ENCODE assay signal across 22 mouse cellular contexts in genomic region chr2:173079766-173080549, GRCm38 (mm10). TPM values are rescaled to one million over a fixed set of nuclear protein-coding genes. Genes with fewer than 3 reads are reported as not detected.
DNase-seq lines count a peak whose midpoint lies in the region; ATAC-seq and TF ChIP-seq lines count a peak whose summit lies in the region.
"Had no signal": no experiment of that assay in that cellular context is flagged by ENCODE, and none has a peak within 500 bp of the region (broad histone marks: within the 10 kb centered on the region; RNA-seq: fewer than 3 reads in every experiment).

No protein-coding gene starts in this region.

- H3K79me2 ChIP-seq in myocyte (ENCODE audit: control insufficient read depth, insufficient read depth), result no peaks in the 10 kb centered on the region

- WGBS in heart, embryonic 11.5 days (ENCODE audit: insufficient replicate concordance), result 44% methylated on average over 10 of the region's 10 CpGs
- WGBS in hindbrain, embryonic 11.5 days, result 66% methylated on average over 10 of the region's 10 CpGs
- 61% methylated on average over 10 of the region's 10 CpGs for WGBS in hindbrain, embryonic 13.5 days
- WGBS in neural tube, embryonic 11.5 days, result 69% methylated on average over 10 of the region's 10 CpGs
- WGBS in neural tube, embryonic 15.5 days, result 63% methylated on average over 10 of the region's 10 CpGs

- no peak for DNase-seq in heart, postnatal 4 days
- no peak for DNase-seq in hindbrain, embryonic 11.5 days (ENCODE audit: low spot score)
- peak; percentile 7 for DNase-seq in neural tube, embryonic 11.5 days (ENCODE audit: low spot score)
- DNase-seq in right cerebral cortex, adult 2 months (ENCODE audit: low spot score in 2 of 2), result no peak

- H3K27me3 ChIP-seq in heart, embryonic 11.5 days (ENCODE audit: control insufficient read depth, insufficient read depth, low read length), result no peaks in the 10 kb centered on the region
- no peaks in the 10 kb centered on the region for H3K27me3 ChIP-seq in hindbrain, embryonic 11.5 days (ENCODE audit: control insufficient read depth, insufficient read depth, low read length)
- H3K27me3 ChIP-seq in hindbrain, embryonic 13.5 days, result 0 out of 2 replicates have a peak, but pooled peaks cover 22% of the 10 kb centered on the region
- no peaks in the 10 kb centered on the region for H3K27me3 ChIP-seq in neural tube, embryonic 11.5 days (ENCODE audit: control insufficient read depth, insufficient read depth, low read length)
- H3K27me3 ChIP-seq in neural tube, embryonic 15.5 days (replicated peaks), result peaks cover 4% of the 10 kb centered on the region; the same call in 1 of the 2 replicates
- peaks cover 14% of the 10 kb centered on the region for H3K27me3 ChIP-seq in myocyte (ENCODE audit: control insufficient read depth, insufficient read depth, insufficient read length)
- H3K27me3 ChIP-seq: embryonic facial prominence, embryonic 13.5 days; limb, embryonic 12.5 days; liver, embryonic 12.5 days; lung, embryonic 15.5 days; Patski; stomach, embryonic 15.5 days had no signal

- no peaks in the 10 kb centered on the region for H3K9me3 ChIP-seq in heart, embryonic 11.5 days (replicated peaks; ENCODE audit: control insufficient read depth, low read length)
- no peaks in the 10 kb centered on the region for H3K9me3 ChIP-seq in hindbrain, embryonic 11.5 days (ENCODE audit: control insufficient read depth, low read length)
- no peaks in the 10 kb centered on the region for H3K9me3 ChIP-seq in hindbrain, embryonic 13.5 days
- no peaks in the 10 kb centered on the region for H3K9me3 ChIP-seq in neural tube, embryonic 11.5 days (ENCODE audit: control insufficient read depth, low read length)
- H3K9me3 ChIP-seq in neural tube, embryonic 15.5 days (replicated peaks), result no peaks in the 10 kb centered on the region
- H3K9me3 ChIP-seq: embryonic facial prominence, embryonic 13.5 days; limb, embryonic 12.5 days; liver, embryonic 12.5 days; lung, embryonic 15.5 days; stomach, embryonic 15.5 days had no signal

- ATAC-seq in heart, embryonic 11.5 days (replicated peaks; ENCODE audit: insufficient number of reproducible peaks, low FRiP score, low TSS enrichment), result no peak
- ATAC-seq in hindbrain, embryonic 11.5 days (ENCODE audit: low FRiP score), result peak; percentile 2; the same call in 1 of the 2 replicates
- ATAC-seq in hindbrain, embryonic 13.5 days (ENCODE audit: low FRiP score), result no peak
- ATAC-seq in neural tube, embryonic 11.5 days (ENCODE audit: insufficient read depth, low FRiP score, low TSS enrichment), result no peak
- no peak for ATAC-seq in neural tube, embryonic 15.5 days (ENCODE audit: low FRiP score)

- H3K36me3 ChIP-seq in heart, embryonic 11.5 days (ENCODE audit: control insufficient read depth, insufficient read depth, low read length), result no peaks in the 10 kb centered on the region
- H3K36me3 ChIP-seq in hindbrain, embryonic 11.5 days (ENCODE audit: control insufficient read depth, insufficient read depth, low read length), result no peaks in the 10 kb centered on the region
- H3K36me3 ChIP-seq in hindbrain, embryonic 13.5 days, result no peaks in the 10 kb centered on the region
- no peaks in the 10 kb centered on the region for H3K36me3 ChIP-seq in neural tube, embryonic 11.5 days (ENCODE audit: control insufficient read depth, insufficient read depth, low read length)
- no peaks in the 10 kb centered on the region for H3K36me3 ChIP-seq in neural tube, embryonic 15.5 days
- H3K36me3 ChIP-seq in myocyte (ENCODE audit: control insufficient read depth, insufficient read depth), result no peaks in the 10 kb centered on the region
- H3K36me3 ChIP-seq: embryonic facial prominence, embryonic 13.5 days; limb, embryonic 12.5 days; liver, embryonic 12.5 days; lung, embryonic 15.5 days; stomach, embryonic 15.5 days had no signal

- H3ac ChIP-seq in myocyte (ENCODE audit: control insufficient read depth, insufficient read length), result no peak overlapping the region

- H3K27ac ChIP-seq in heart, embryonic 11.5 days (ENCODE audit: low read depth, low read length), result peak overlapping the region; percentile 76
- H3K27ac ChIP-seq in hindbrain, embryonic 11.5 days (ENCODE audit: low read depth, low read length), result no peak overlapping the region
- no peak overlapping the region for H3K27ac ChIP-seq in hindbrain, embryonic 13.5 days
- H3K27ac ChIP-seq in neural tube, embryonic 11.5 days (ENCODE audit: low read depth, low read length), result no peak overlapping the region
- no peak overlapping the region for H3K27ac ChIP-seq in neural tube, embryonic 15.5 days (replicated peaks)
- H3K27ac ChIP-seq: embryonic facial prominence, embryonic 13.5 days; hindbrain, postnatal 0 days; limb, embryonic 12.5 days; liver, embryonic 12.5 days; lung, embryonic 15.5 days; stomach, embryonic 15.5 days had no signal

- TF ChIP-seq POLR2A in myocyte (IDR thresholded peaks at IDR 0.05; ENCODE audit: insufficient read length, low read depth), result no peak

- H3K4me3 ChIP-seq in heart, embryonic 11.5 days (ENCODE audit: low read depth, low read length), result no peak overlapping the region
- no peak overlapping the region for H3K4me3 ChIP-seq in hindbrain, embryonic 11.5 days (ENCODE audit: low read depth, low read length)
- no peak overlapping the region for H3K4me3 ChIP-seq in hindbrain, embryonic 13.5 days
- no peak overlapping the region for H3K4me3 ChIP-seq in neural tube, embryonic 11.5 days (ENCODE audit: low read depth, low read length)
- no peak overlapping the region for H3K4me3 ChIP-seq in neural tube, embryonic 15.5 days (replicated peaks)
- no peak overlapping the region for H3K4me3 ChIP-seq in myocyte
- H3K4me3 ChIP-seq: embryonic facial prominence, embryonic 13.5 days; limb, embryonic 12.5 days; liver, embryonic 12.5 days; lung, embryonic 15.5 days; stomach, embryonic 15.5 days had no signal

- no peak overlapping the region; the same call in 1 of the 2 replicates for H3K4me2 ChIP-seq in heart, embryonic 11.5 days
- no peak overlapping the region for H3K4me2 ChIP-seq in hindbrain, embryonic 11.5 days (replicated peaks; ENCODE audit: low read depth, low read length)
- no peak overlapping the region for H3K4me2 ChIP-seq in hindbrain, embryonic 13.5 days
- H3K4me2 ChIP-seq in neural tube, embryonic 11.5 days (ENCODE audit: low read depth), result no peak overlapping the region
- H3K4me2 ChIP-seq in neural tube, embryonic 15.5 days, result no peak overlapping the region
- peak overlapping the region; percentile 38 for H3K4me2 ChIP-seq in myocyte (ENCODE audit: low read depth)
- H3K4me2 ChIP-seq: embryonic facial prominence, embryonic 13.5 days; limb, embryonic 12.5 days; liver, embryonic 12.5 days; lung, embryonic 15.5 days; midbrain, embryonic 11.5 days; stomach, embryonic 15.5 days had no signal

- peaks cover 26% of the 10 kb centered on the region for H3K4me1 ChIP-seq in heart, embryonic 11.5 days (ENCODE audit: control insufficient read depth, insufficient read depth, low read length)
- H3K4me1 ChIP-seq in hindbrain, embryonic 11.5 days (replicated peaks; ENCODE audit: control insufficient read depth, insufficient read depth, low read length), result no peaks in the 10 kb centered on the region
- peaks cover 9% of the 10 kb centered on the region; the same call in 1 of the 2 replicates for H3K4me1 ChIP-seq in hindbrain, embryonic 13.5 days (replicated peaks)
- H3K4me1 ChIP-seq in neural tube, embryonic 11.5 days (ENCODE audit: control insufficient read depth, insufficient read depth, low read length), result no peaks in the 10 kb centered on the region
- no peaks in the 10 kb centered on the region for H3K4me1 ChIP-seq in neural tube, embryonic 15.5 days
- H3K4me1 ChIP-seq: stomach, embryonic 15.5 days had no signal

- H3K9ac ChIP-seq in heart, embryonic 11.5 days (ENCODE audit: low read depth, low read length), result peak overlapping the region; percentile 23; the same call in 1 of the 2 replicates
- no peak overlapping the region for H3K9ac ChIP-seq in hindbrain, embryonic 11.5 days (ENCODE audit: low read depth, low read length)
- no peak overlapping the region for H3K9ac ChIP-seq in hindbrain, embryonic 13.5 days
- H3K9ac ChIP-seq in neural tube, embryonic 11.5 days (ENCODE audit: low read length), result no peak overlapping the region
- no peak overlapping the region for H3K9ac ChIP-seq in neural tube, embryonic 15.5 days (replicated peaks)
- H3K9ac ChIP-seq: embryonic facial prominence, embryonic 13.5 days; limb, embryonic 12.5 days; liver, embryonic 12.5 days; lung, embryonic 15.5 days; stomach, embryonic 15.5 days had no signal

TF ChIP-seq in myocyte, 11 proteins besides CTCF, POLR2A, EP300 and RAD21 (continues in another document):
- TF ChIP-seq SRF (IDR thresholded peaks at IDR 0.05; ENCODE audit: control insufficient read depth, insufficient read length, low read depth), result no peak
- TF ChIP-seq CEBPB (IDR thresholded peaks at IDR 0.05; ENCODE audit: insufficient read depth, poor library complexity, severe bottlenecking), result no peak
- TF ChIP-seq REST (IDR thresholded peaks at IDR 0.05; ENCODE audit: insufficient read depth, insufficient read length), result no peak
- TF ChIP-seq POLR2AphosphoS2 (IDR thresholded peaks at IDR 0.05; ENCODE audit: insufficient read length, low read depth), result no peak
- TF ChIP-seq MAX (IDR thresholded peaks at IDR 0.05; ENCODE audit: low read depth), result no peak
- peak in 2 of 3 experiments; percentile 15 to 82 for TF ChIP-seq MYOG (IDR thresholded peaks at IDR 0.05; ENCODE audit: control insufficient read depth in 1 of 3, insufficient read depth in 1 of 3, insufficient read length in 2 of 3, low read depth in 2 of 3)
- no peak for TF ChIP-seq TCF12 (IDR thresholded peaks at IDR 0.05; ENCODE audit: insufficient read depth, poor library complexity, severe bottlenecking)

RNA-seq across cellular contexts. Expression of gene Ctcfl, which starts 39.4 kb away (rescaled TPM):
- polyA plus RNA-seq in heart, embryonic 11.5 days (2014; fragmentation: Nextera tagmentation; extraction: Ambion mirVana), result 0.39 and 0.42 TPM in 2 replicates
- total RNA-seq in heart, postnatal 4 days (2021), result under 1 TPM; 0.14 TPM
- 0.06 TPM in 2 replicates for polyA plus RNA-seq in hindbrain, embryonic 11.5 days (2014; fragmentation: Nextera tagmentation; extraction: Ambion mirVana)
- polyA plus RNA-seq in hindbrain, embryonic 13.5 days (2015; fragmentation: Nextera tagmentation; extraction: Ambion mirVana), result 0.05 and 0.08 TPM in 2 replicates
- 0.09 TPM in 1 of 2 replicates, not detected in the other for polyA plus RNA-seq in neural tube, embryonic 11.5 days (2014; fragmentation: Nextera tagmentation; extraction: Ambion mirVana)
- 0.09 and 0.10 TPM in 2 replicates for polyA plus RNA-seq in neural tube, embryonic 15.5 days (2015; fragmentation: Nextera tagmentation; extraction: Ambion mirVana)
- polyA plus RNA-seq in myocyte (2012; fragmentation: generic; extraction: Trizol), result not detected
- total RNA-seq: granulocyte monocyte progenitor cell, adult 5-6 weeks; hindbrain, postnatal 0 days; layer of hippocampus, postnatal 14 days had no signal
- polyA plus RNA-seq: brain, embryonic 14.5 days; forebrain, embryonic 14.5 days; hindbrain, postnatal 0 days; Patski; spleen, adult 2 months; urinary bladder, adult 2 months had no signal

RNA-seq across cellular contexts. Expression of gene Rbm38, which starts 59.7 kb away (rescaled TPM):
- polyA plus RNA-seq in heart, embryonic 11.5 days (2014; fragmentation: Nextera tagmentation; extraction: Ambion mirVana), result 161 and 169 TPM in 2 replicates
- 100 to 1,000 TPM; 112 to 126 TPM for total RNA-seq in heart, postnatal 4 days (2021)
- polyA plus RNA-seq in hindbrain, embryonic 11.5 days (2014; fragmentation: Nextera tagmentation; extraction: Ambion mirVana), result 57.0 and 63.3 TPM in 2 replicates
- 20.6 and 22.1 TPM in 2 replicates for polyA plus RNA-seq in hindbrain, embryonic 13.5 days (2015; fragmentation: Nextera tagmentation; extraction: Ambion mirVana)
- 73.6 and 74.2 TPM in 2 replicates for polyA plus RNA-seq in neural tube, embryonic 11.5 days (2014; fragmentation: Nextera tagmentation; extraction: Ambion mirVana)
- 11.5 and 22.7 TPM in 2 replicates for polyA plus RNA-seq in neural tube, embryonic 15.5 days (2015; fragmentation: Nextera tagmentation; extraction: Ambion mirVana)
- 124 TPM for polyA plus RNA-seq in myocyte (2012; fragmentation: generic; extraction: Trizol)
